Mouse (Mus musculus) stomach, postnatal 0 days (tissue): ENCODE measurements around the gene Scn1b.

Experiments
- CTCF ChIP-seq: IDR thresholded peaks from 2 replicates; pipeline ENCODE4 v1.5.1; 2016; ENCODE audit warnings: antibody characterized with exemption, low read depth, mild to moderate bottlenecking, moderate library complexity
- EP300 ChIP-seq: optimal IDR thresholded peaks from 2 replicates; pipeline ENCODE3; 2016; ENCODE audit warnings: antibody characterized with exemption

DNA sequence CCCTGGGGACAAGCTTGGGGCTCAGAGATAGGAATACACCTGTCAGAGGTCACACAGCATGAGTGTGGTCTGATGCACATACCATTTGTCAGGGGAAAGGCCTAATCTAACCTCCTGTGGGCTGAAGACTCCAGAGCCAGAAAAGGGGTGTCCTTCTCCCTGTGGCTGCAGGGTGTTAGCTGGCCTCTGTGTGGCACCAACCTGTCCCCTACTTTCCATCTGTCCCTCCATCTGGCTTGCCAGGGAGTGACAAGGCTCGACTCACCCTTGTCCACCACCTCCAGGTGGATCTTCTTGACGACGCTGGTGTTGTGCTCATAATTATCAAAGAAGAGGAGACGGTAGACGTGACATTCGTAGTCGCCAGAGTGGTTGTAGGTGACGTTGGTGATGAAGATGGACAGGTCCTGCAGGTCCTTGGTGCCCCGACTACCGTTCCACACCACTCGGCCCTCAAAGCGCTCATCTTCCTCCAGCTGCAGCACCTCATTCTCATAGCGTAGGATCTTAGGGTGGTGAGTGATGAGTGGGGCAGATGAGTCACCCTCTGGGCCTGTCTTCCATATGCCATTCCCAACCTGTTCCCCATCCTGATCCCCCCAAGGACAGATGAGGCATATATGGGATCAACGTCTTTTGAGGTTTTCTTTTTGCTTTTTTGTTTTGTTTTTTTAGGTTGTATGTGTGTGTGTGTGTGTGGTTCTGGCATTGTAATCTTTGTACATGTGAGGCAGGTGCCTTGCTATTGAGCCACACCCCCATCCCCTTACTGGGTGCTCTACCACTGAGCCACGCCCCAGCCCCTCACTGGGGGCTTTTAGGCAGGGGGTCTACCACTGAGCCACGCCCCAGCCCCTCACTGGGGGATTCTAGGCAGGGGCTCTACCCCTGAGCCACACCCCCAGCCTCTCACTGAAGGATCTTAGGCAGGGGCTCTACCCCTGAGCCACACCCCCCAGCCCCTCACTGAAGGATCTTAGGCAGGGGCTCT lies 3.9 kb downstream of the Scn1b start:
- TF ChIP-seq CTCF, result no peak
- no peak for TF ChIP-seq EP300
